Mouse (Mus musculus): ENCODE data around the gene Cyth1. TPM values are rescaled to one million over a fixed set of nuclear protein-coding genes. Genes with fewer than 3 reads are reported as not detected.
A peak's percentile ranks its signal among the peaks of the same experiment; 100 is the strongest.

Cyth1 gene
- 4.7 and 5.4 TPM in 2 replicates for polyA plus RNA-seq (2016; fragmentation: Nextera tagmentation; extraction: Ambion mirVana)

- Histone ChIP-seq H3K36me3 (no peaks in the 10 kb centered on the region; the same call in 1 of the 2 replicates), H3K27me3 (replicated peaks) (peaks cover 16% of the 10 kb centered on the region), H3K4me1 (peaks cover 32% of the 10 kb centered on the region), H3K9me3 (replicated peaks) (no peaks in the 10 kb centered on the region), H3K4me2 (peak within 1 kb of the TSS; percentile 100), H3K27ac (peak within 1 kb of the TSS; percentile 68), H3K9ac (peak within 1 kb of the TSS; percentile 87), H3K4me3 (peak within 1 kb of the TSS; percentile 81)
- peak; percentile 95 for ATAC-seq
- under 1% methylated on average over 86 of the region's 86 CpGs for WGBS (ENCODE audit: insufficient replicate concordance)
These were observed at the start of gene Cyth1 for GRCm38 (mm10) chr11:118248150-118249011. TSS of gene Cyth1 (minus strand) at chr11:118248592.

- ATAC-seq: no peak
- Histone ChIP-seq H3K27me3 (replicated peaks) (peaks cover 31% of the 10 kb centered on the region), H3K4me1 (peaks cover 7% of the 10 kb centered on the region), H3K36me3 (no peaks in the 10 kb centered on the region), H3K27ac (no peak overlapping the region), H3K9ac (no peak overlapping the region), H3K9me3 (replicated peaks) (no peaks in the 10 kb centered on the region), H3K4me3 (no peak overlapping the region), H3K4me2 (no peak overlapping the region)
- 59% methylated on average over 3 of the region's 3 CpGs for WGBS (ENCODE audit: insufficient replicate concordance)
These were observed 49.6 kb upstream of the Cyth1 start for GRCm38 (mm10) chr11:118297967-118298366.

- Histone ChIP-seq H3K4me3 (no peak overlapping the region), H3K9ac (no peak overlapping the region), H3K9me3 (replicated peaks) (no peaks in the 10 kb centered on the region), H3K27ac (no peak overlapping the region), H3K36me3 (no peaks in the 10 kb centered on the region), H3K4me1 (peaks cover 14% of the 10 kb centered on the region), H3K4me2 (no peak overlapping the region), H3K27me3 (replicated peaks) (peaks cover 40% of the 10 kb centered on the region)
- WGBS (ENCODE audit: insufficient replicate concordance): 65% methylated on average over 2 of the region's 2 CpGs
- no peak for ATAC-seq
These were observed 46.6 kb upstream of the Cyth1 start for GRCm38 (mm10) chr11:118295026-118295425.

GRCm38 (mm10) chr11:118292671-118293070 lies 44.3 kb upstream of the Cyth1 start:
- H3K9ac ChIP-seq: no peak overlapping the region
- H3K4me2 ChIP-seq: no peak overlapping the region
- peaks cover 3% of the 10 kb centered on the region for H3K36me3 ChIP-seq
- peaks cover 24% of the 10 kb centered on the region for H3K4me1 ChIP-seq
- ATAC-seq: no peak
- H3K27me3 ChIP-seq (replicated peaks): peaks cover 39% of the 10 kb centered on the region
- 63% methylated on average over 6 of the region's 6 CpGs for WGBS (ENCODE audit: insufficient replicate concordance)
- no peak overlapping the region for H3K4me3 ChIP-seq
- H3K9me3 ChIP-seq (replicated peaks): no peaks in the 10 kb centered on the region
- H3K27ac ChIP-seq: no peak overlapping the region

GRCm38 (mm10) chr11:118289999-118290889 lies 41.9 kb upstream of the Cyth1 start, which contains the start of gene Usp36:
TSS of gene Usp36 (minus strand) at chr11:118290244.
- H3K9ac ChIP-seq: peak within 1 kb of the TSS; percentile 78

GRCm38 (mm10) chr11:118289562-118289961 lies 41.2 kb upstream of the Cyth1 start:
- H3K36me3 ChIP-seq: peaks cover 34% of the 10 kb centered on the region
- WGBS (ENCODE audit: insufficient replicate concordance): 3% methylated on average over 22 of the region's 22 CpGs
- peak overlapping the region; percentile 78 for H3K9ac ChIP-seq
- H3K27ac ChIP-seq: peak overlapping the region; percentile 75
- H3K27me3 ChIP-seq (replicated peaks): peaks cover 14% of the 10 kb centered on the region; the same call in 1 of the 2 replicates
- peak overlapping the region; percentile 87 for H3K4me2 ChIP-seq
- ATAC-seq: no peak
- H3K4me1 ChIP-seq: peaks cover 24% of the 10 kb centered on the region
- H3K4me3 ChIP-seq: peak overlapping the region; percentile 79
- H3K9me3 ChIP-seq (replicated peaks): no peaks in the 10 kb centered on the region

More at GRCm38 (mm10) chr11:118289999-118290889, 41.9 kb upstream of the Cyth1 start, which contains the start of gene Usp36:
- peak within 1 kb of the TSS; percentile 75 for H3K27ac ChIP-seq
- peak within 1 kb of the TSS; percentile 79 for H3K4me3 ChIP-seq
- no peaks in the 10 kb centered on the region for H3K9me3 ChIP-seq (replicated peaks)
- peak; percentile 99 for ATAC-seq
- H3K36me3 ChIP-seq: peaks cover 27% of the 10 kb centered on the region
- peak within 1 kb of the TSS; percentile 87 for H3K4me2 ChIP-seq
- 1% methylated on average over 68 of the region's 68 CpGs for WGBS (ENCODE audit: insufficient replicate concordance)
- H3K27me3 ChIP-seq (replicated peaks): peaks cover 17% of the 10 kb centered on the region
- H3K4me1 ChIP-seq: peaks cover 24% of the 10 kb centered on the region

- no peaks in the 10 kb centered on the region for H3K9me3 ChIP-seq (replicated peaks)
- under 1% methylated on average over 16 of the region's 16 CpGs for WGBS (ENCODE audit: insufficient replicate concordance)
- no peak overlapping the region for H3K27ac ChIP-seq
- peak overlapping the region; percentile 79 for H3K4me3 ChIP-seq
- peaks cover 24% of the 10 kb centered on the region for H3K4me1 ChIP-seq
- H3K27me3 ChIP-seq (replicated peaks): peaks cover 14% of the 10 kb centered on the region; the same call in 1 of the 2 replicates
- H3K36me3 ChIP-seq: peaks cover 39% of the 10 kb centered on the region
- no peak for ATAC-seq
- H3K4me2 ChIP-seq: peak overlapping the region; percentile 87
- peak overlapping the region; percentile 78 for H3K9ac ChIP-seq
These were observed 40.7 kb upstream of the Cyth1 start for GRCm38 (mm10) chr11:118289037-118289511.

GRCm38 (mm10) chr11:118287573-118287972 lies 39.2 kb upstream of the Cyth1 start:
- no peak overlapping the region for H3K27ac ChIP-seq
- ATAC-seq: no peak
- no peak overlapping the region for H3K9ac ChIP-seq
- H3K9me3 ChIP-seq (replicated peaks): no peaks in the 10 kb centered on the region
- peaks cover 54% of the 10 kb centered on the region for H3K36me3 ChIP-seq
- 88% methylated on average over 9 of the region's 9 CpGs for WGBS (ENCODE audit: insufficient replicate concordance)
- H3K27me3 ChIP-seq (replicated peaks): peaks cover 5% of the 10 kb centered on the region; the same call in 1 of the 2 replicates
- H3K4me3 ChIP-seq: no peak overlapping the region
- no peak overlapping the region for H3K4me2 ChIP-seq
- H3K4me1 ChIP-seq: peaks cover 24% of the 10 kb centered on the region

GRCm38 (mm10) chr11:118286434-118286833 lies 38.0 kb upstream of the Cyth1 start:
- Histone ChIP-seq H3K27me3 (replicated peaks) (no peaks in the 10 kb centered on the region), H3K9me3 (replicated peaks) (no peaks in the 10 kb centered on the region), H3K27ac (no peak overlapping the region), H3K4me2 (no peak overlapping the region), H3K9ac (no peak overlapping the region), H3K36me3 (peaks cover 65% of the 10 kb centered on the region), H3K4me1 (peaks cover 24% of the 10 kb centered on the region), H3K4me3 (no peak overlapping the region)
- WGBS (ENCODE audit: insufficient replicate concordance): 79% methylated on average over 9 of the region's 9 CpGs
- no peak for ATAC-seq

GRCm38 (mm10) chr11:118285791-118286190 lies 37.4 kb upstream of the Cyth1 start:
- no peaks in the 10 kb centered on the region for H3K27me3 ChIP-seq (replicated peaks)
- H3K9ac ChIP-seq: no peak overlapping the region
- no peak overlapping the region for H3K27ac ChIP-seq
- no peak overlapping the region for H3K4me2 ChIP-seq
- 86% methylated on average over 13 of the region's 13 CpGs for WGBS (ENCODE audit: insufficient replicate concordance)
- H3K36me3 ChIP-seq: peaks cover 71% of the 10 kb centered on the region
- H3K4me3 ChIP-seq: no peak overlapping the region
- no peak for ATAC-seq
- H3K4me1 ChIP-seq: peaks cover 23% of the 10 kb centered on the region
- H3K9me3 ChIP-seq (replicated peaks): no peaks in the 10 kb centered on the region

GRCm38 (mm10) chr11:118280218-118280617 lies 31.8 kb upstream of the Cyth1 start:
- Histone ChIP-seq H3K9ac (no peak overlapping the region), H3K36me3 (peaks cover 99% of the 10 kb centered on the region), H3K27ac (no peak overlapping the region), H3K4me1 (no peaks in the 10 kb centered on the region), H3K9me3 (replicated peaks) (no peaks in the 10 kb centered on the region), H3K4me2 (no peak overlapping the region), H3K27me3 (replicated peaks) (no peaks in the 10 kb centered on the region), H3K4me3 (no peak overlapping the region)
- no peak for ATAC-seq
- 78% methylated on average over 3 of the region's 3 CpGs for WGBS (ENCODE audit: insufficient replicate concordance)

All from liver, embryonic 12.5 days (tissue).